Mouse (Mus musculus) c-Kit-positive CD71-negative TER-119-negative erythroid progenitor cells, embryonic 14.5 days (primary cell): ENCODE measurements around the gene Tmub2.

ENCODE experiments used
- DNase-seq: peaks from one replicate; pipeline ENCODE4 v3.0.0-alpha.2; 2013; ENCODE audit warnings: low read depth

Tmub2 gene

DNA sequence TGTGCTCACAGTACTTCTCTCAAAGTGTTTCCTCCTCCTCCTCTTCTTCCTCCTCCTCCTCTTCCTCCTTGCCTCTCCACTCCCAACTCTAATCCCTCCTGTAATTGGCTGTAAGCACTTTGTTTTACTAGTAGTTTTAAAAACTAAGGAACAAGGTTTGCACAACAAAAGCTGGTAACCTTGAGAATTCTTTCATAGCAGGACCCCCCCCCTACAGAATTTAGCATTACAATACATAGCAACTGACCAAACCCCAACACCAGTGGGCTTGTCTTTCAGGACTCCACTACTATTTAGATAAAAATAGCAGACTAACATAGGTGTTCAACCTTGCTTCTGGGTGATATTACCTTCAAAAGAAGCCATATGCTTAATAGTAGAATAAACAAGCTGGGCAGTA, 44.8 kb downstream of the Tmub2 start:
- no peak for DNase-seq

- no peak for DNase-seq
Measured at GRCm38 (mm10) chr11:102330039-102330438, 45.3 kb downstream of the Tmub2 start.

- DNase-seq: no peak
Measured at GRCm38 (mm10) chr11:102331806-102332205, 47.1 kb downstream of the Tmub2 start.

GRCm38 (mm10) chr11:102333061-102333460, 48.3 kb downstream of the Tmub2 start:
- DNase-seq: no peak

DNA sequence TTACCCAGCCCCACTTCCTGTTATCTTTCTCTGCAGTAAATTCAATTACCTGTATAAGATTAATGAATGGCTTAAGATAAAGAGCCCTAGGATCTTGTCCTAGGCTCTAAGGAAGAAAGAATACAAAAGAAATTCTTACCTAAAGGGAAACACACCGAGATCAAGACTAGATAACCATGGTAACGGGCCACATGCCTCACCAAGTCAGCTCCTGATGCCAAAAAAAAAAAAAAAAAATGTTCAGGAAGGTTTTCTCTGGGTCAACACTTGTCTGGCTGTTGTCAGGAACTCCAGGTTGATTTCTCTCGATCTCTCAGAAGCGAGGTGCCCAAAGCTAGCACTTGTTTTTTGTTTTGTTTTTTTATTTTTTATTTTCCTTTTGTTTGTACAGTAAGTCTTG, 49.3 kb downstream of the Tmub2 start:
- DNase-seq: no peak

DNA sequence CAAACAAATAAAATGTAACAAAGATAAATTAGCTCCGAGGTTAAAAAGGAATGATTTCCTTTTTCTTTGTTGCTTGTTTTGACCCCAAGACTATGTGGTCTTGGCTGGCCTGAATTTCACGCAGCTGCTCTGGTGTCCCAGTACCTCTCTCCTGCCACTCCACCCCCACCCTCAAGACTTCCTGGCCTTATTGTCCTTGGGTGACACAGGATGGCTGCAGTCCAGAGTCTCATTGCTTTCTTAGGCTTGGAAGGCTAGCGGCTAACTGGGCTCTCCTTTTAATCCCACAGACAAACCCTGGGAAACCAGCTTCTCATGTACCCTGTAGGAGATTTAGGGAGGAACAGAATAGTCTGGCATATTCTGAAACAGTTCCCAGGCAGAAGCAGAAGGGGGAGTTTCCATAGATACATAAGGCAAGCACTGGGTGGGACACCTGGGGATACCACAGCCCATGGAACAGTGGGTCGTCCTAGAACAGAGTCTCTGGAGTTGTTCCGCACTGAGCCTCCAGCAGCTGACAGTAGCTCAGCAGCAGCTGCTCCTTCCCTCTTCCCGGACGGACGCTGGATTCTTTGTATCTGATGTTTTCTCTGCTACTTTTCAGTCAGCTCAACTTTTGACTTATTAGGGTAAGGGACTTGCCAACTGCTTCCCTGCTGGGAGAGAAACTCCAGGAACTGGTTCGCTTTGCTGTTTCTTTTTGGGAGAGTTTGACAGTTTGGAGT, 50.4 kb downstream of the Tmub2 start:
- DNase-seq: no peak

- DNase-seq: no peak
Measured at GRCm38 (mm10) chr11:102336191-102336590, 51.5 kb downstream of the Tmub2 start.

DNA sequence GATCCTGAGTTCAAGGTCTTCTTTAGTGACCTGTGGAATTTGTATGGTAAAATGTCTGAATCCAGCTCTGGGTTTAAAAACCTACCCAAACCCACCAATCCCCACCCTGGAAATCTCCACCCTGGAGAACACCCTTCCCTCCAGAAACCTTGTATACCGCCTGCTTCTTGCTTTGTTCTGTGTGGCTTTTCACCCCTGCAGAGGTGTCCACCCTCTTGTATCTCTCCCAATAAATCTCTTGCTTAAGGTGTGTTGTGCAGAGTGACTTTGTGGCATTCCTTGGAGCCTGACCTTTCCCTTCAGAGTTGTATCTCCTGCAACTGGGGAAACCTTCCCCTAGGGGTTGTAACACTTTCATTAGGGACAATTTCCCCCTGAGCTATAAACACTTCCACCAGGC, 53.2 kb downstream of the Tmub2 start:
- DNase-seq: no peak

- DNase-seq: no peak
Measured at GRCm38 (mm10) chr11:102338561-102338960, 53.8 kb downstream of the Tmub2 start.
